ENCODE assay signal across 18 mouse cellular contexts in genomic region chr15:77397450-77398132, GRCm38 (mm10). TPM values are rescaled to one million over a fixed set of nuclear protein-coding genes. Genes with fewer than 3 reads are reported as not detected.
DNase-seq lines count a peak whose midpoint lies in the region; ATAC-seq and TF ChIP-seq lines count a peak whose summit lies in the region.
"Not testable (repeated sequence)": the region's sequence is repeated elsewhere in the genome, so short reads cannot be mapped to it uniquely, and the experiment has no call there.
"Had no signal": no experiment of that assay in that cellular context is flagged by ENCODE, and none has a peak within 500 bp of the region (broad histone marks: within the 10 kb centered on the region; RNA-seq: fewer than 3 reads in every experiment).

No protein-coding gene starts in this region.

- H3K4me3 ChIP-seq in C2C12 (ENCODE audit: insufficient read depth, poor library complexity, severe bottlenecking); heart, postnatal 0 days (ENCODE audit: low read depth, low read length); liver, postnatal 0 days (ENCODE audit: low read depth, low read length): not testable (repeated sequence)

- not testable (repeated sequence) for H3K4me2 ChIP-seq in heart, postnatal 0 days (ENCODE audit: low read depth, low read length)
- H3K4me2 ChIP-seq in liver, postnatal 0 days (ENCODE audit: low read depth, low read length): peak overlapping the region; percentile 23; the same call in 1 of the 2 replicates

- H3ac ChIP-seq in C2C12 (ENCODE audit: control insufficient read depth, insufficient read length, low read depth): peak overlapping the region; percentile 1

- H3K27ac ChIP-seq in heart, postnatal 0 days (ENCODE audit: low read depth): peak overlapping the region; percentile 51
- peak overlapping the region; percentile 69 for H3K27ac ChIP-seq in liver, postnatal 0 days (ENCODE audit: low read depth)

- intact Hi-C loops in gastrocnemius, postnatal 14 days (cut with DNase I; ENCODE audit: low total_unique reads); left cerebral cortex, postnatal 14 days (cut with DNase I): not testable (repeated sequence)

- not testable (repeated sequence) for H3K4me1 ChIP-seq in heart, postnatal 0 days (ENCODE audit: control insufficient read depth, insufficient read depth); liver, postnatal 0 days (ENCODE audit: insufficient read depth)

- peak; percentile 53 for DNase-seq in adrenal gland, postnatal 36 days
- peak; percentile 40 for DNase-seq in gastrocnemius, postnatal 14 days
- DNase-seq in heart, postnatal 0 days (ENCODE audit: low spot score): peak; percentile 73
- peak; percentile 39 to 61 for DNase-seq in left cerebral cortex, postnatal 14 days (ENCODE audit: low spot score in 2 of 2)
- not testable (repeated sequence) for DNase-seq in liver, postnatal 0 days
- peak; percentile 25 for DNase-seq in right cerebral cortex, postnatal 25 days
- DNase-seq in urinary bladder, postnatal 14 days (ENCODE audit: low spot score): peak; percentile 65

- not testable (repeated sequence) for TF ChIP-seq CTCF in C2C12 (IDR thresholded peaks at IDR 0.05; ENCODE audit: control insufficient read depth, insufficient read depth, insufficient read length); heart, postnatal 0 days (IDR thresholded peaks at IDR 0.05; ENCODE audit: low read depth); liver, postnatal 0 days (IDR thresholded peaks at IDR 0.05; ENCODE audit: low read depth)

- not testable (repeated sequence) for H3K79me2 ChIP-seq in C2C12 (ENCODE audit: control insufficient read depth, insufficient read depth)

- not testable (repeated sequence) for H3K79me3 ChIP-seq in C2C12 (ENCODE audit: low read depth)

- 17% methylated on average over 11 of the region's 11 CpGs for WGBS in heart, postnatal 0 days
- WGBS in liver, postnatal 0 days (ENCODE audit: insufficient replicate concordance): 51% methylated on average over 11 of the region's 11 CpGs

- not testable (repeated sequence) for H3K9ac ChIP-seq in heart, postnatal 0 days (replicated peaks; ENCODE audit: low read depth, low read length); liver, postnatal 0 days (replicated peaks)

- H3K9me3 ChIP-seq in heart, postnatal 0 days (replicated peaks; ENCODE audit: control insufficient read depth, low read length); liver, postnatal 0 days (ENCODE audit: low read length): not testable (repeated sequence)

- peak; percentile 87 for ATAC-seq in heart, postnatal 0 days (ENCODE audit: insufficient read depth, low read depth)
- ATAC-seq in liver, postnatal 0 days: peak; percentile 80

- TF ChIP-seq EP300 in heart, postnatal 0 days (IDR thresholded peaks at IDR 0.05; ENCODE audit: low read depth); liver, postnatal 0 days (IDR thresholded peaks at IDR 0.05; ENCODE audit: low read depth): not testable (repeated sequence)

- not testable (repeated sequence) for H3K27me3 ChIP-seq in C2C12 (ENCODE audit: control insufficient read depth, insufficient read depth, insufficient read length); heart, postnatal 0 days (ENCODE audit: control insufficient read depth, insufficient read depth, low read length); liver, postnatal 0 days (ENCODE audit: insufficient read depth, low read length)

- not testable (repeated sequence) for H3K36me3 ChIP-seq in C2C12 (ENCODE audit: control insufficient read depth, insufficient read depth); heart, postnatal 0 days (replicated peaks; ENCODE audit: control insufficient read depth, insufficient read depth, low read length); liver, postnatal 0 days (replicated peaks; ENCODE audit: insufficient read depth, low read length)

TF ChIP-seq in C2C12, 6 proteins besides CTCF, POLR2A, EP300 and RAD21:
- peak; percentile 68 for TF ChIP-seq USF1 (IDR thresholded peaks at IDR 0.05; ENCODE audit: low read depth)

RNA-seq across cellular contexts. Expression of gene Apol7a, which starts 1.3 kb away (rescaled TPM):
- 0.27 TPM for polyA plus RNA-seq in C2C12 (2012; fragmentation: generic; extraction: Trizol)
- total RNA-seq in adrenal gland, postnatal 36 days (2021): not detected
- total RNA-seq in gastrocnemius, postnatal 14 days (2021): under 1 TPM; 0.29 to 0.51 TPM
- 1.3 TPM in 1 of 2 replicates, not detected in the other for total RNA-seq in heart, postnatal 0 days (2014; rRNA removed; ENCODE audit: low replicate concordance)
- 0.20 and 0.27 TPM in 2 replicates for polyA plus RNA-seq in heart, postnatal 0 days (2015; fragmentation: Nextera tagmentation; extraction: Ambion mirVana)
- total RNA-seq in left cerebral cortex, postnatal 14 days (2021): under 1 TPM; 0.48 to 0.68 TPM
- polyA plus RNA-seq in liver, postnatal 0 days (2015; fragmentation: Nextera tagmentation; extraction: Ambion mirVana): 17.6 and 20.8 TPM in 2 replicates
- total RNA-seq: megakaryocyte progenitor cell, adult 5-6 weeks had no signal
- polyA plus RNA-seq: forebrain, embryonic 15.5 days; heart, embryonic 10.5 days; hindbrain, embryonic 14.5 days; kidney, adult 2 months; midbrain, embryonic 15.5 days had no signal

RNA-seq across cellular contexts. Expression of gene Apol9a, which starts 13.3 kb away (rescaled TPM):
- 18.1 TPM for polyA plus RNA-seq in C2C12 (2012; fragmentation: generic; extraction: Trizol)
- total RNA-seq in adrenal gland, postnatal 36 days (2021): 1 to 10 TPM; 1.7 to 2.0 TPM
- total RNA-seq in gastrocnemius, postnatal 14 days (2021): not detected
- total RNA-seq in heart, postnatal 0 days (2014; rRNA removed; ENCODE audit: low replicate concordance): 0.12 TPM in 1 of 2 replicates, not detected in the other
- 0.45 and 0.52 TPM in 2 replicates for polyA plus RNA-seq in heart, postnatal 0 days (2015; fragmentation: Nextera tagmentation; extraction: Ambion mirVana)
- total RNA-seq in left cerebral cortex, postnatal 14 days (2021): under 1 TPM in 1 of 2 experiments, not detected in 1; 0.23 TPM
- polyA plus RNA-seq in liver, postnatal 0 days (2015; fragmentation: Nextera tagmentation; extraction: Ambion mirVana): 0.34 and 0.81 TPM in 2 replicates
- total RNA-seq: gastrocnemius, postnatal 10 days; megakaryocyte progenitor cell, adult 5-6 weeks had no signal
- polyA plus RNA-seq: heart, embryonic 10.5 days; hindbrain, embryonic 14.5 days had no signal

RNA-seq across cellular contexts. Expression of gene Apol7b, which starts 49.7 kb away (rescaled TPM):
- not detected for polyA plus RNA-seq in C2C12 (2012; fragmentation: generic; extraction: Trizol)
- total RNA-seq in adrenal gland, postnatal 36 days (2021): not detected
- total RNA-seq in gastrocnemius, postnatal 14 days (2021): 1 to 10 TPM; 3.7 to 3.9 TPM
- total RNA-seq in heart, postnatal 0 days (2014; rRNA removed; ENCODE audit: low replicate concordance): not detected in 2 replicates
- not detected in 2 replicates for polyA plus RNA-seq in heart, postnatal 0 days (2015; fragmentation: Nextera tagmentation; extraction: Ambion mirVana)
- under 1 TPM in 1 of 2 experiments, not detected in 1; 0.33 TPM for total RNA-seq in left cerebral cortex, postnatal 14 days (2021)
- not detected in 2 replicates for polyA plus RNA-seq in liver, postnatal 0 days (2015; fragmentation: Nextera tagmentation; extraction: Ambion mirVana)
- total RNA-seq: adrenal gland, postnatal 4 days; layer of hippocampus, postnatal 10 days; megakaryocyte progenitor cell, adult 5-6 weeks had no signal
- polyA plus RNA-seq: forebrain, embryonic 15.5 days; heart, embryonic 10.5 days; hindbrain, embryonic 14.5 days; kidney, adult 2 months; lung, adult 2 months; midbrain, embryonic 15.5 days had no signal
